Mouse (Mus musculus) erythroblast, embryonic 14.5 days (primary cell): ENCODE data around the gene Tmem246.

Experiments used
- GATA1 ChIP-seq: IDR thresholded peaks from 2 replicates; pipeline ENCODE4 v1.6.1; 2012; ENCODE audit warnings: low read length, inconsistent platforms, mixed read lengths
- TAL1 ChIP-seq: IDR thresholded peaks from 3 replicates; pipeline ENCODE4 v1.6.1; 2012; ENCODE audit warnings: low read length, inconsistent platforms, mixed read lengths

- no peak for TF ChIP-seq GATA1
- TF ChIP-seq TAL1 = no peak
Observed at GRCm38 (mm10) chr4:49616924-49617323, 19.2 kb upstream of the Tmem246 start.
